Mouse (Mus musculus): ENCODE measurements around the gene Zfand3. TPM values are rescaled to one million over a fixed set of nuclear protein-coding genes. Genes with fewer than 3 reads are reported as not detected.

Zfand3 gene
- polyA plus RNA-seq, 1 experiment = 146 TPM

- no peak for TF ChIP-seq CTCF (IDR thresholded peaks at IDR 0.05; ENCODE audit: borderline replicate concordance, extremely low read depth, insufficient read depth, insufficient read length)
- no peak for TF ChIP-seq POLR2A (IDR thresholded peaks at IDR 0.05; ENCODE audit: borderline replicate concordance, extremely low read depth, insufficient read depth, insufficient read length, poor library complexity, severe bottlenecking)
- no peak for DNase-seq (ENCODE audit: low read depth)
These were observed 233.1 kb downstream of the Zfand3 start for GRCm38 (mm10) chr17:30237600-30237999.

- no peak for TF ChIP-seq POLR2A (IDR thresholded peaks at IDR 0.05; ENCODE audit: borderline replicate concordance, extremely low read depth, insufficient read depth, insufficient read length, poor library complexity, severe bottlenecking)
- TF ChIP-seq CTCF (IDR thresholded peaks at IDR 0.05; ENCODE audit: borderline replicate concordance, extremely low read depth, insufficient read depth, insufficient read length) = no peak
- DNase-seq (ENCODE audit: low read depth) = no peak
These were observed 234.9 kb downstream of the Zfand3 start for GRCm38 (mm10) chr17:30239458-30239857.

GRCm38 (mm10) chr17:30240659-30241058 lies 236.1 kb downstream of the Zfand3 start:
- DNase-seq (ENCODE audit: low read depth) = no peak
- no peak for TF ChIP-seq CTCF (IDR thresholded peaks at IDR 0.05; ENCODE audit: borderline replicate concordance, extremely low read depth, insufficient read depth, insufficient read length)
- TF ChIP-seq POLR2A (IDR thresholded peaks at IDR 0.05; ENCODE audit: borderline replicate concordance, extremely low read depth, insufficient read depth, insufficient read length, poor library complexity, severe bottlenecking) = no peak

GRCm38 (mm10) chr17:30241061-30241460 lies 236.5 kb downstream of the Zfand3 start:
- DNase-seq (ENCODE audit: low read depth) = no peak
- TF ChIP-seq CTCF (IDR thresholded peaks at IDR 0.05; ENCODE audit: borderline replicate concordance, extremely low read depth, insufficient read depth, insufficient read length) (no peak), POLR2A (IDR thresholded peaks at IDR 0.05; ENCODE audit: borderline replicate concordance, extremely low read depth, insufficient read depth, insufficient read length, poor library complexity, severe bottlenecking) (no peak)

- DNase-seq (ENCODE audit: low read depth) = peak; percentile 92
- no peak for TF ChIP-seq POLR2A (IDR thresholded peaks at IDR 0.05; ENCODE audit: borderline replicate concordance, extremely low read depth, insufficient read depth, insufficient read length, poor library complexity, severe bottlenecking)
These were observed 237.3 kb downstream of the Zfand3 start for GRCm38 (mm10) chr17:30241720-30242322.

- no peak for TF ChIP-seq CTCF (IDR thresholded peaks at IDR 0.05; ENCODE audit: borderline replicate concordance, extremely low read depth, insufficient read depth, insufficient read length)
- no peak for TF ChIP-seq POLR2A (IDR thresholded peaks at IDR 0.05; ENCODE audit: borderline replicate concordance, extremely low read depth, insufficient read depth, insufficient read length, poor library complexity, severe bottlenecking)
- no peak for DNase-seq (ENCODE audit: low read depth)
These were observed 238.1 kb downstream of the Zfand3 start for GRCm38 (mm10) chr17:30242647-30243046.

- no peak for TF ChIP-seq POLR2A (IDR thresholded peaks at IDR 0.05; ENCODE audit: borderline replicate concordance, extremely low read depth, insufficient read depth, insufficient read length, poor library complexity, severe bottlenecking)
- no peak for TF ChIP-seq CTCF (IDR thresholded peaks at IDR 0.05; ENCODE audit: borderline replicate concordance, extremely low read depth, insufficient read depth, insufficient read length)
- no peak for DNase-seq (ENCODE audit: low read depth)
These were observed 239.0 kb downstream of the Zfand3 start for GRCm38 (mm10) chr17:30243540-30243939.

GRCm38 (mm10) chr17:30244651-30245307 lies 240.2 kb downstream of the Zfand3 start:
- TF ChIP-seq POLR2A (IDR thresholded peaks at IDR 0.05; ENCODE audit: borderline replicate concordance, extremely low read depth, insufficient read depth, insufficient read length, poor library complexity, severe bottlenecking) (no peak), CTCF (IDR thresholded peaks at IDR 0.05; ENCODE audit: borderline replicate concordance, extremely low read depth, insufficient read depth, insufficient read length) (no peak)
- DNase-seq (ENCODE audit: low read depth) = peak; percentile 69

GRCm38 (mm10) chr17:30245308-30245706 lies 240.8 kb downstream of the Zfand3 start:
- TF ChIP-seq POLR2A (IDR thresholded peaks at IDR 0.05; ENCODE audit: borderline replicate concordance, extremely low read depth, insufficient read depth, insufficient read length, poor library complexity, severe bottlenecking) = no peak
- no peak for TF ChIP-seq CTCF (IDR thresholded peaks at IDR 0.05; ENCODE audit: borderline replicate concordance, extremely low read depth, insufficient read depth, insufficient read length)
- no peak for DNase-seq (ENCODE audit: low read depth)

- no peak for TF ChIP-seq POLR2A (IDR thresholded peaks at IDR 0.05; ENCODE audit: borderline replicate concordance, extremely low read depth, insufficient read depth, insufficient read length, poor library complexity, severe bottlenecking)
- TF ChIP-seq CTCF (IDR thresholded peaks at IDR 0.05; ENCODE audit: borderline replicate concordance, extremely low read depth, insufficient read depth, insufficient read length) = no peak
- DNase-seq (ENCODE audit: low read depth) = no peak
These were observed 248.5 kb downstream of the Zfand3 start for GRCm38 (mm10) chr17:30253028-30253427.

- no peak for DNase-seq (ENCODE audit: low read depth)
- TF ChIP-seq CTCF (IDR thresholded peaks at IDR 0.05; ENCODE audit: borderline replicate concordance, extremely low read depth, insufficient read depth, insufficient read length) (no peak), POLR2A (IDR thresholded peaks at IDR 0.05; ENCODE audit: borderline replicate concordance, extremely low read depth, insufficient read depth, insufficient read length, poor library complexity, severe bottlenecking) (no peak)
These were observed 249.4 kb downstream of the Zfand3 start for GRCm38 (mm10) chr17:30253924-30254323.

- no peak for TF ChIP-seq POLR2A (IDR thresholded peaks at IDR 0.05; ENCODE audit: borderline replicate concordance, extremely low read depth, insufficient read depth, insufficient read length, poor library complexity, severe bottlenecking)
- TF ChIP-seq CTCF (IDR thresholded peaks at IDR 0.05; ENCODE audit: borderline replicate concordance, extremely low read depth, insufficient read depth, insufficient read length) = no peak
- no peak for DNase-seq (ENCODE audit: low read depth)
These were observed 251.5 kb downstream of the Zfand3 start for GRCm38 (mm10) chr17:30255928-30256560.
